Mouse (Mus musculus) right cerebral cortex, postnatal 14 days (tissue): ENCODE results near the gene Jagn1.

Source experiments
- DNase-seq: peaks from one replicate; pipeline ENCODE4 v3.0.0; 2022

Gene Jagn1

GRCm38 (mm10) chr6:113435664-113436205 is 6.6 kb upstream of the Jagn1 start, which contains the start of gene Cidec:
TSS of gene Cidec (minus strand) at chr6:113435760.
- DNase-seq = no peak

GRCm38 (mm10) chr6:113437135-113437534 is 5.2 kb upstream of the Jagn1 start:
- DNase-seq = no peak

- no peak for DNase-seq
Measured at GRCm38 (mm10) chr6:113438721-113439430, 3.5 kb upstream of the Jagn1 start.

- no peak for DNase-seq
Measured at GRCm38 (mm10) chr6:113440686-113441085, 1.7 kb upstream of the Jagn1 start.

GRCm38 (mm10) chr6:113441147-113441680 is 1.2 kb upstream of the Jagn1 start:
- peak; percentile 68 for DNase-seq

- no peak for DNase-seq
Measured at GRCm38 (mm10) chr6:113442087-113442441, 305 bp upstream of the Jagn1 start.

DNA sequence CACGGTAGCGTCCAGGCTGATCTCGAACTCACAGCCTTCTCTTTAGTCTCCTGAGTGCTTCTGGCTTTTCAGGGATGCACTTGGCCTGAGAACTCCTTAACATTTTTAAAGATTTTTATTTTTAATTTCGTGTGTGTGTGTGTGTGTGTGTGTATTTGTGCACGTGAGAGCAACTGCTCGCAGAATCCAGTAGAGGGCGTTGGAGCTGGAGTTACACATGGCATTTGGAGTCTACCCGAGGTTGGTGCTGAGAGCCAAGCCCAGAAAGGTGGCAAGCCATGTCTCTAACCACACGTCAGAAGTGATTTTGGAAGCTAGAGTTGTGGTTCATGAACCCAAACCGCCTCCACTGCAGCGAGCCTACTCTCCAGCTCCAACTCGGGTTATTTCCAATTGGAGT is 722 bp downstream of the Jagn1 start:
- no peak for DNase-seq

DNA sequence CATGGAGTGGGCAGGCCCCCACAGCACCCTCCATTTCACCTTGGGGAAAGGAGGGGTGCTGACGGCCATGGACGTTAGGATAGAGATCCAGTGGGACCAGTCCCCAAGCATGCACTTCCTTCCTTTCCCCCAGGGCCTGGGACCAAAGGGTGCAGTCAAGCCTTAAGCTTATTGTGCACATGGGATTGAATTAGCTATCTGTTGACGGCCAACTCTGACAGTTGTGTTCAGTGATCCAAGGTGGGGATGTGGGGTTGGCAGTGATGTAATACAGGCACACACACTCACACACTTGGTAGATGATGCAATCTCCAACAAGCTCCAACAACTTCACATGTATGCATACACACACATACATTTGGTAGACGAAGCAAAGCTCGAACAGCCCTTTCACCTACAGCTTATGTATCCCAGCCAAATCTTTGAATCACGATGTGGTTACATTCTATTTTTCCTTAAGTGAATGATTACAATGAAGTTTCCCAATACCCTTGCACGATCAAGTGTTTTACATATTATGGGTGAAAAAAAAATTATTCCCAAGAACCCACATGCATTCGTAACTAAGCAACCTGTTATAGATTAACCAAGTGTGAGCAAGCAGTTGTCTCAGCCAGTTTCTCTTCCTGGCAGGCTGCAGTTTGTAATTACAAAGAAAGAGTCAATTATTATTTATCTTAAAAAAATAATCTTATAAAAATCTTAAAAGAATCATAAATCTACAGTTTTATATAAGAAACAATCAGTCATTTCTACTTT is 2.0 kb downstream of the Jagn1 start:
- no peak for DNase-seq

GRCm38 (mm10) chr6:113447639-113448038 is 5.3 kb downstream of the Jagn1 start:
- no peak for DNase-seq

- DNase-seq = no peak
Measured at GRCm38 (mm10) chr6:113451839-113452238, 9.5 kb downstream of the Jagn1 start.

DNA sequence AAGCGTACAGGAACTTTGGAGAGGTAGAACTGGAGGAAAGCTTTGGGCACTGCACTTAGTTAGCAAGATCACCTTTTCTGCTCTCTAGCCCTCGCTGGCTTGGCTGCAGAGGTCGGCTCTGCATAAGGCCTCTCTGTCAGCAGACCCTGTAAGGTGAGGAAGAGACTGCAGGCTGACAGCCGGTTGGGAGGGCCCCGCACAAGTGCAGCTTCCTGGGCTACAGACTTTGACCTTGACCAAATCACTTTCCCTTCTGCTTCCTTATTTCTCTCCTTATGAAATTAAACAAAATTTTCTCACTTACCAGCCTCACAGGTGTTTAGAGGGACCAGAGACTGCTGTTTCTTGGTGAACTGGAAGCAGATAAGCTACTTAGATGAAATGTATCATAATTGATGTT is 12.6 kb downstream of the Jagn1 start:
- DNase-seq = no peak

DNA sequence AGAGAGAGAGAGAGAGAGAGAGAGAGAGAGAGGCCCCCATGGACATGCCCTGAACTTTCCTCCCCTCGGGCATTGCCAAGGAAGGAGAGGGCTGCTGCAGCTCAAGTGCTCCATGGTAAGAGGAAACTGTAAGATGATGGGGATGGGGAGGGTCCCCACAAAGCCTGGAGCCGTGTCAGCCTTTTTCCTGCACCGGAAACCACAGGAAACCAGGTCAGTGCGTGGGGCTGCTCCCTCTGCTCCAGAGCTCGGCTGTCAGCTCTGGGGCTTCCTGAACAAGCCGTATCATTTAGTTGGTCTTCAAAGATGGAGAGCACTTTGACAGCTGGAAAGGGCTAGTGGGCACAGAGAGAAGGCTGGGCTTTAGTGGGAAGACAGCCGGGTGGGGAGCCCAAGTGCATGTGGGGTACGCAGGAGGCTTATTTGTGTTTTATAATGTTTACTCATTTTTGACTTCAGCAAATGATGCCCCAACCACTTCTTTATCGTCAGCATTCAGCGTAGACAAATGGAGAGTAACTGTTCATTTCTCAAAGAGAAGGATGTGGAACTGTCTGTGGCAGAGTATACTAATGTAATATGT is 15.7 kb downstream of the Jagn1 start, which contains the start of gene Il17re:
Gene Il17re (plus strand): TSS at position 533 of the 583 bp plus-strand sequence.
- DNase-seq = no peak

DNA sequence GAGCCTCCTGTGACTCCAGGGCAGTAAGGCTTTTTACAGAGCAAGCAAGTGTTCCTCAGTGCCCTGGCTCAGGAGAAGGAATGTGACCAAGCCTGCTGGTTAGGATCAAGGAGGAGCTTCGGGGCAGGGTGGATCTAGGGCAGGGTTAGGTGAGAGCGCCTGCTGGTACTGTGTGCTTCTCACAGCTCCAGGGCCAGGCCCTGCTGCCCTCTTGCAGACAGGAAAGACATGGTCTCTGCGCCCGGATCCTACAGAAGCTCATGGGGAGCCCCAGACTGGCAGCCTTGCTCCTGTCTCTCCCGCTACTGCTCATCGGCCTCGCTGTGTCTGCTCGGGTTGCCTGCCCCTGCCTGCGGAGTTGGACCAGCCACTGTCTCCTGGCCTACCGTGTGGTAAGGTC is 16.3 kb downstream of the Jagn1 start:
- no peak for DNase-seq

DNA sequence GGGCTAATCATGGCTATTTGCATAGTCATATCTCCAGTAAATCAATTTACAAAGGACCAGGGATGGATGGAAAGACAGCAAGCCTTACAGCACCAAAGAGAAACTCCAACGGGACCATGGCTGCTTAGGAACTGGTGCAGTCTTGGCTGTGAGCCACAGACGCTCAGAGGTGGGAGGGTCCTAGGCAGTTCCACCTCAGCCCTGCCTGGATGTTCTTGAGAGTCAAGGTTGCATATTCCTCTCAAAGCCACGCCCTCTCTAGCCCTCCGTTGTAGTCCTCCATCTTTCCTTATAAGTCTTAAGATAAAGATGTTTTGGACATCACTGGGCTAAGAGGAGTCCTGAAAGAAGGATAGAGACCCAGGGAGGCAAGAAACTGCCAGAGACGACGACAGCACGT is 21.7 kb downstream of the Jagn1 start:
- no peak for DNase-seq

GRCm38 (mm10) chr6:113465602-113466001 is 23.2 kb downstream of the Jagn1 start:
- no peak for DNase-seq

DNA sequence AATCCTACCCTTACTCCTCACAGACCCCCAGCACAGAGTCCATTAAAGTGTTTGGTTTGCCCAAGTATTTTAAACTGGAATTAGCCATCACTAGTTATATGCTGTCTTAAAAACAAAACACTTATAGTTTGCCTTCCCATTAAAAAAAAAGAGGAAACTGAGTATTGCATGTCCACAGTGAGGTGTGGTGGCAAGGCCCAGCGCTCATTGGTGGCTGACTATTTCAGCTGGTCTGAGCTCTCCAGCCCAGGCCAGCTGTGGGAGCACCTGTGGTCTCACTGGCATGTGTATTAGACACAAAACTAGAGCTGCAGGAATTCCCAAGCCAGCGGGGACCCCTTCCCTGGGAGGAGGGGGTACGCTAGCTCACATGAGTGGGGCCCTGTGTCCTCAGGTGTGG is 26.1 kb downstream of the Jagn1 start:
- no peak for DNase-seq

DNA sequence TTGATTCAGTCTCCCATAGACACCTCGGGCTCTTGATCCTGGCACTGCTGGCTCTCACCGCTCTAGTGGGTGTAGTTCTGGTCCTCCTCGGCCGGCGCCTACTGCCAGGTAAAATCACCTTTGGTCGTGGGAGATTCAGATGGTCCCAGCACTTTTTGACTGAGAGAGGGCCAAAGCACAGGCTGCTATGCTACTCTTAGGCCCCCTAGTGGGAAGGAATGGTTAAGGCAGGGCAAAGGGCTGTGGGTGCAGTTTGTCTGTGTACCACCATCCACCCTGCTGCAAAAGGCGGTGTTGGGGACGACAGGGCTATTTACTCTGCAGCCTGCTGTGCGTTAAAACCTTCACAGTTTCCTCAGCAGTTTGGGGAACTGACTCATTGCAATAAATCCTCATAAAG is 26.7 kb downstream of the Jagn1 start:
- peak; percentile 64 for DNase-seq

- DNase-seq = peak; percentile 78
Measured at GRCm38 (mm10) chr6:113469432-113469831, 27.1 kb downstream of the Jagn1 start.

DNA sequence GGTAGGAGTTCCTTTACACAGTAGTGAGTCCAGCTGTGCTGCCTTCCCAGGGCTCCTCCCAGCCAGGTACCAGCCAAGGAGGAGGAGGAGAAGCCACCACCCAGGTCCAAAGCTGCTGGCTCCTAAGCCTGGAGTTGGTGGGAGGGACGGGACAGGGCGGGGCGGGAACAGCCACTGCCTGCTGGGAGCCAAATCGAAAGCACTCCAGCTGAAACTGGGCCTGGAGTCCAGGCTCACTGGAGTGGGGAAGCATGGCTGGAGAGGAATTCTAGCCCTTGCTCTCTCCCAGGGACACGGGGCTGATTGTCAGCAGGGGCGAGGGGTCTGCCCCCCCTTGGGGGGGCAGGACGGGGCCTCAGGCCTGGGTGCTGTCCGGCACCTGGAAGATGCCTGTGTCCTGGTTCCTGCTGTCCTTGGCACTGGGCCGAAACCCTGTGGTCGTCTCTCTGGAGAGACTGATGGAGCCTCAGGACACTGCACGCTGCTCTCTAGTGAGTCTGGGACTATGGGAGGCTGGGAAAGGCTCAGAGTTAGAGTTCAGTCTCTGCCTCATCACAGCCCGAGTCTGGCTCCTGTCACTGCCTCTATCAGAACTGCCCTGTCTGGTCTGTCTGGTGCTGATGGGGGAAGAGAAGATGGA is 29.0 kb downstream of the Jagn1 start, which contains the start of gene Il17rc:
Gene Il17rc (plus strand): TSS at position 131 of the 640 bp plus-strand sequence.
- no peak for DNase-seq

DNA sequence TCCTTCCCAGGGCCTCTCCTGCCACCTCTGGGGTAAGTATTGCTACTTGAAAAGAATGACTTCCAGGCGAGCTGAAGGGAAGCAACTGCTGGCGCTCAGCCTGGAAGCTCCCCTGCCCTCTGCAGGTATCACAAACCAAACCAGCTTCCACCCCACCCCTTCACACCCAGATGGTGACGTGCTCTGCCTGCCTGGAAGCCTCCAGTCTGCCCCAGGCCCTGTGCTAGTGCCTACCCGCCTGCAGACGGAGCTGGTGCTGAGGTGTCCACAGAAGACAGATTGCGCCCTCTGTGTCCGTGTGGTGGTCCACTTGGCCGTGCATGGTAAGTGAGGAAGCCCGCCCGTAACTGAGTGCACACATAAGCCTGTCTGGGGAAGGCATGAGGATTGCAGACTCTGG is 29.7 kb downstream of the Jagn1 start:
- no peak for DNase-seq

DNA sequence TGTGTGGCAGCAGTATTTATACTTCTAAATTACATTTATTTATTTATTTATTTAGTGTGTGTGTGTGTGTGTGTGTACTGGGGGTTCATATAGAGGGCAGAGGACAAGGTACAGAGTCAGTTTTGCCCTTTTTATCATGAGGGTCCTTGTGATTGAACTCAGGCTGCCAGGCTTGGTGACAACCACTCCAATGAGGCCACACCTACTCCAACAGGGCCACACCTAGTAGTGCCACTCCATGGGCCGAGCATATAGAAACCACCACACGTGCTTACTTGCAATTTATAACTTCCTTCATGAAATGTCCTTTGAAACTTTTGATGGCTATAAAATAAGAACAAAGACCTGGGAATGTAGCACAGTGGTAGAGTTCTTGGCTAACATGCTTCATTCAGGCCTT is 30.9 kb downstream of the Jagn1 start:
- no peak for DNase-seq

DNA sequence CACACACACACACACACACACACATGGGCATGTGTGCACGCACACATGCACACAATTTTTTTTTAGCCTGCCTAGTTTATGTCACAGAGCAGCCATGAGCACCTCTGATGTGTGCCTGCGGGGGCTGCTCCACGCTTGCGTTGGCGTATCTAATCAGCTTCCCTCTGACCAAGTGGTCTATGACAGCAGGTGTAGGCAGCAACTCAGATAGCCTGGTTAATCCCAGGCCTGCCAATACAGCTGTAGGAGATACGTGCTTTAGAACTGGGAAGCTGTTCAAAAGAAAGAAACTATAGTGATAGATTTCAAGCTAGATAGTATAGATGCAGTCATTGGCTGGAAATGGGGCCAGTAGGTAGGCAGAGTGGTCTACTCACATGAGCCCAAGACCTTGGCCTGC is 31.3 kb downstream of the Jagn1 start:
- DNase-seq = no peak

DNA sequence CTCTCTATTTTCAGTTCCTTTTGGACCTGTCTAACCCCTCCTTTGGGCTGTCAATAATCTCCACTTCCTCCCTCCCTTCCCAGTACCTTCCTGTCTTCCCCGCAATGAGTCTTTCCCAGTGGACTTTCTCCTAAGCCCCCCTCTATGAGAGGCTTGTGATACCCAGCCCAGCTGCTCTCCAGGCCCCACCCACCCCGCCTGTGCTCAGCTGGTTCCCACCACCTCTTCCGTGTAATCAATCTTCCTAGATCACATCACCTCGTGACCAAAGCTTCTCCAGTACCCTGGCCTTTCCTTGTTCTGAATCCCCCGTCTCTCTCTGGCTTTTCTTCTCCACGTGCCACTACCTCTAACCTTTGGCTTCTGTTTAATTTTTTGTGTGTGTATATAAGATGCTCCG is 35.0 kb downstream of the Jagn1 start:
- DNase-seq = no peak
